Mouse (Mus musculus): ENCODE measurements around the gene Noct. TPM values are rescaled to one million over a fixed set of nuclear protein-coding genes. Genes with fewer than 3 reads are reported as not detected.

Gene Noct
- polyA plus RNA-seq, 1 experiment from 2014 or later: 15.1 TPM

- no peak for DNase-seq (ENCODE audit: low spot score)
- Histone ChIP-seq H3K4me2 (ENCODE audit: low read depth) (no peak overlapping the region), H3K36me3 (ENCODE audit: control insufficient read depth, insufficient read depth, low read length) (no peaks in the 10 kb centered on the region), H3K4me1 (ENCODE audit: control insufficient read depth, insufficient read depth, low read length) (no peaks in the 10 kb centered on the region), H3K9ac (ENCODE audit: low read length) (no peak overlapping the region), H3K9me3 (ENCODE audit: control insufficient read depth, low read length) (no peaks in the 10 kb centered on the region), H3K27me3 (ENCODE audit: control insufficient read depth, insufficient read depth, low read length) (no peaks in the 10 kb centered on the region), H3K27ac (ENCODE audit: low read depth, low read length) (no peak overlapping the region), H3K4me3 (ENCODE audit: low read depth, low read length) (no peak overlapping the region)
- no peak for ATAC-seq (ENCODE audit: insufficient read depth, low FRiP score, low TSS enrichment)
- WGBS: 93% methylated on average over 6 of the region's 6 CpGs
These were observed 6.0 kb downstream of the Noct start for GRCm38 (mm10) chr3:51230146-51230835.

GRCm38 (mm10) chr3:51230886-51231285 is 6.6 kb downstream of the Noct start:
- Histone ChIP-seq H3K4me2 (ENCODE audit: low read depth) (no peak overlapping the region), H3K36me3 (ENCODE audit: control insufficient read depth, insufficient read depth, low read length) (no peaks in the 10 kb centered on the region), H3K9ac (ENCODE audit: low read length) (no peak overlapping the region), H3K27me3 (ENCODE audit: control insufficient read depth, insufficient read depth, low read length) (no peaks in the 10 kb centered on the region), H3K9me3 (ENCODE audit: control insufficient read depth, low read length) (no peaks in the 10 kb centered on the region), H3K4me1 (ENCODE audit: control insufficient read depth, insufficient read depth, low read length) (no peaks in the 10 kb centered on the region), H3K4me3 (ENCODE audit: low read depth, low read length) (no peak overlapping the region), H3K27ac (ENCODE audit: low read depth, low read length) (no peak overlapping the region)
- DNase-seq (ENCODE audit: low spot score) (no peak), ATAC-seq (ENCODE audit: insufficient read depth, low FRiP score, low TSS enrichment) (no peak)
- WGBS: 80% methylated on average over 5 of the region's 5 CpGs

- Histone ChIP-seq H3K27me3 (ENCODE audit: control insufficient read depth, insufficient read depth, low read length) (no peaks in the 10 kb centered on the region), H3K9me3 (ENCODE audit: control insufficient read depth, low read length) (no peaks in the 10 kb centered on the region), H3K4me3 (ENCODE audit: low read depth, low read length) (no peak overlapping the region), H3K36me3 (ENCODE audit: control insufficient read depth, insufficient read depth, low read length) (no peaks in the 10 kb centered on the region), H3K4me2 (ENCODE audit: low read depth) (no peak overlapping the region), H3K27ac (ENCODE audit: low read depth, low read length) (no peak overlapping the region), H3K4me1 (ENCODE audit: control insufficient read depth, insufficient read depth, low read length) (no peaks in the 10 kb centered on the region), H3K9ac (ENCODE audit: low read length) (no peak overlapping the region)
- 75% methylated on average over 3 of the region's 3 CpGs for WGBS
- ATAC-seq (ENCODE audit: insufficient read depth, low FRiP score, low TSS enrichment) (no peak), DNase-seq (ENCODE audit: low spot score) (no peak)
These were observed 7.3 kb downstream of the Noct start for GRCm38 (mm10) chr3:51231499-51231898.

GRCm38 (mm10) chr3:51232205-51232910 is 8.1 kb downstream of the Noct start:
- H3K9me3 ChIP-seq (ENCODE audit: control insufficient read depth, low read length): no peaks in the 10 kb centered on the region
- no peaks in the 10 kb centered on the region for H3K4me1 ChIP-seq (ENCODE audit: control insufficient read depth, insufficient read depth, low read length)
- H3K9ac ChIP-seq (ENCODE audit: low read length): no peak overlapping the region
- no peak overlapping the region for H3K4me2 ChIP-seq (ENCODE audit: low read depth)
- no peak for ATAC-seq (ENCODE audit: insufficient read depth, low FRiP score, low TSS enrichment)
- no peak overlapping the region for H3K27ac ChIP-seq (ENCODE audit: low read depth, low read length)
- no peak overlapping the region for H3K4me3 ChIP-seq (ENCODE audit: low read depth, low read length)
- WGBS: 90% methylated on average over 3 of the region's 3 CpGs
- H3K36me3 ChIP-seq (ENCODE audit: control insufficient read depth, insufficient read depth, low read length): no peaks in the 10 kb centered on the region
- DNase-seq (ENCODE audit: low spot score): no peak
- H3K27me3 ChIP-seq (ENCODE audit: control insufficient read depth, insufficient read depth, low read length): no peaks in the 10 kb centered on the region

- DNase-seq (ENCODE audit: low spot score) (no peak), ATAC-seq (ENCODE audit: insufficient read depth, low FRiP score, low TSS enrichment) (no peak)
- Histone ChIP-seq H3K4me3 (ENCODE audit: low read depth, low read length) (no peak overlapping the region), H3K9ac (ENCODE audit: low read length) (no peak overlapping the region), H3K36me3 (ENCODE audit: control insufficient read depth, insufficient read depth, low read length) (no peaks in the 10 kb centered on the region), H3K4me1 (ENCODE audit: control insufficient read depth, insufficient read depth, low read length) (no peaks in the 10 kb centered on the region), H3K27me3 (ENCODE audit: control insufficient read depth, insufficient read depth, low read length) (no peaks in the 10 kb centered on the region), H3K4me2 (ENCODE audit: low read depth) (no peak overlapping the region), H3K27ac (ENCODE audit: low read depth, low read length) (no peak overlapping the region), H3K9me3 (ENCODE audit: control insufficient read depth, low read length) (no peaks in the 10 kb centered on the region)
- WGBS: 72% methylated on average over 5 of the region's 5 CpGs
These were observed 9.2 kb downstream of the Noct start for GRCm38 (mm10) chr3:51233474-51233873.

GRCm38 (mm10) chr3:51233918-51234751 is 9.9 kb downstream of the Noct start:
- no peaks in the 10 kb centered on the region for H3K4me1 ChIP-seq (ENCODE audit: control insufficient read depth, insufficient read depth, low read length)
- no peak overlapping the region for H3K4me3 ChIP-seq (ENCODE audit: low read depth, low read length)
- ATAC-seq (ENCODE audit: insufficient read depth, low FRiP score, low TSS enrichment): peak; percentile 75
- peak; percentile 88 for DNase-seq (ENCODE audit: low spot score)
- no peaks in the 10 kb centered on the region for H3K27me3 ChIP-seq (ENCODE audit: control insufficient read depth, insufficient read depth, low read length)
- 60% methylated on average over 13 of the region's 13 CpGs for WGBS
- no peak overlapping the region for H3K27ac ChIP-seq (ENCODE audit: low read depth, low read length)
- no peak overlapping the region; the same call in 1 of the 2 replicates for H3K4me2 ChIP-seq (ENCODE audit: low read depth)
- H3K9me3 ChIP-seq (ENCODE audit: control insufficient read depth, low read length): no peaks in the 10 kb centered on the region
- H3K9ac ChIP-seq (ENCODE audit: low read length): no peak overlapping the region
- H3K36me3 ChIP-seq (ENCODE audit: control insufficient read depth, insufficient read depth, low read length): no peaks in the 10 kb centered on the region

- Histone ChIP-seq H3K4me2 (ENCODE audit: low read depth) (no peak overlapping the region; the same call in 1 of the 2 replicates), H3K4me1 (ENCODE audit: control insufficient read depth, insufficient read depth, low read length) (no peaks in the 10 kb centered on the region), H3K4me3 (ENCODE audit: low read depth, low read length) (no peak overlapping the region), H3K27me3 (ENCODE audit: control insufficient read depth, insufficient read depth, low read length) (no peaks in the 10 kb centered on the region), H3K36me3 (ENCODE audit: control insufficient read depth, insufficient read depth, low read length) (no peaks in the 10 kb centered on the region), H3K9me3 (ENCODE audit: control insufficient read depth, low read length) (no peaks in the 10 kb centered on the region), H3K9ac (ENCODE audit: low read length) (no peak overlapping the region), H3K27ac (ENCODE audit: low read depth, low read length) (no peak overlapping the region)
- ATAC-seq (ENCODE audit: insufficient read depth, low FRiP score, low TSS enrichment): peak; percentile 46; the same call in 1 of the 2 replicates
- 91% methylated on average over 5 of the region's 5 CpGs for WGBS
- no peak for DNase-seq (ENCODE audit: low spot score)
These were observed 10.5 kb downstream of the Noct start for GRCm38 (mm10) chr3:51234752-51235055.

GRCm38 (mm10) chr3:51238515-51238914 is 14.3 kb downstream of the Noct start:
- H3K27me3 ChIP-seq (ENCODE audit: control insufficient read depth, insufficient read depth, low read length): no peaks in the 10 kb centered on the region
- H3K4me1 ChIP-seq (ENCODE audit: control insufficient read depth, insufficient read depth, low read length): no peaks in the 10 kb centered on the region
- no peak for DNase-seq (ENCODE audit: low spot score)
- no peaks in the 10 kb centered on the region for H3K36me3 ChIP-seq (ENCODE audit: control insufficient read depth, insufficient read depth, low read length)
- ATAC-seq (ENCODE audit: insufficient read depth, low FRiP score, low TSS enrichment): no peak
- no peak overlapping the region for H3K4me3 ChIP-seq (ENCODE audit: low read depth, low read length)
- 91% methylated on average over 7 of the region's 7 CpGs for WGBS
- H3K9ac ChIP-seq (ENCODE audit: low read length): no peak overlapping the region
- no peak overlapping the region for H3K27ac ChIP-seq (ENCODE audit: low read depth, low read length)
- H3K4me2 ChIP-seq (ENCODE audit: low read depth): no peak overlapping the region
- no peaks in the 10 kb centered on the region for H3K9me3 ChIP-seq (ENCODE audit: control insufficient read depth, low read length)
